Mouse (Mus musculus): ENCODE results near the gene Tbc1d10b.

GRCm38 (mm10) chr7:127157548-127157947 lies 50.7 kb downstream of the Tbc1d10b start:
- TF ChIP-seq ZNF384 (IDR thresholded peaks at IDR 0.05; ENCODE audit: low read depth, low read length), result no peak
- TF ChIP-seq MXI1 (IDR thresholded peaks at IDR 0.05; ENCODE audit: low read depth, low read length), result no peak
- no peak for TF ChIP-seq CTCF (IDR thresholded peaks at IDR 0.05 in 2 of 3, conservative IDR thresholded peaks at IDR 0.05 in 1 of 3; ENCODE audit: control insufficient read depth in 1 of 3, insufficient read depth in 1 of 3, low read depth in 2 of 3, low read length in 3 of 3, poor library complexity in 1 of 3, severe bottlenecking in 1 of 3)
- no peak for TF ChIP-seq POLR2A (IDR thresholded peaks at IDR 0.05; ENCODE audit: control insufficient read depth in 1 of 2, insufficient read depth in 1 of 2, low read depth in 1 of 2, low read length in 2 of 2, poor library complexity in 1 of 2)
- no peak for TF ChIP-seq MAFK (IDR thresholded peaks at IDR 0.05; ENCODE audit: borderline replicate concordance, low read depth, low read length)
- no peak for TF ChIP-seq KAT2A (conservative IDR thresholded peaks at IDR 0.05; ENCODE audit: low read depth, low read length)
- no peak for TF ChIP-seq RCOR1 (IDR thresholded peaks at IDR 0.05; ENCODE audit: low read depth, low read length)
- no peak for TF ChIP-seq SMC3 (IDR thresholded peaks at IDR 0.05; ENCODE audit: low read depth, low read length)
- TF ChIP-seq ZC3H11A (IDR thresholded peaks at IDR 0.05; ENCODE audit: low read depth, low read length), result no peak
- peak; percentile 17 to 48; a peak in 1 of 4 replicates for TF ChIP-seq EP300 (IDR thresholded peaks at IDR 0.05; ENCODE audit: low read depth in 1 of 2, low read length in 2 of 2)
- TF ChIP-seq USF2 (IDR thresholded peaks at IDR 0.05; ENCODE audit: borderline replicate concordance in 1 of 2, insufficient read depth in 1 of 2, low read depth in 1 of 2, low read length in 2 of 2), result no peak
- TF ChIP-seq ELF1 (IDR thresholded peaks at IDR 0.05; ENCODE audit: low read depth, low read length), result no peak
- TF ChIP-seq MEF2A (IDR thresholded peaks at IDR 0.05; ENCODE audit: extremely low read depth, insufficient replicate concordance, low read depth, low read length, poor library complexity, severe bottlenecking), result no peak
- no peak for TF ChIP-seq SIN3A (IDR thresholded peaks at IDR 0.05; ENCODE audit: low read length)

Data from MEL (cell line).